Mouse (Mus musculus) brain, embryonic 14.5 days (tissue): Measurements from ENCODE around the gene Pisd. TPM values are rescaled to one million over a fixed set of nuclear protein-coding genes. Genes with fewer than 3 reads are reported as not detected.
"Not testable (repeated sequence)": the region's sequence is repeated elsewhere in the genome, so short reads cannot be mapped to it uniquely, and the experiment has no call there.

Source experiments
- DNase-seq: peaks from one replicate; pipeline ENCODE4 v3.0.0-alpha.2; 2011; ENCODE audit warnings: low read depth
- CTCF ChIP-seq: fragments of 200-500 bp; IDR thresholded peaks from 2 replicates; pipeline ENCODE4 v1.5.1; 2012; ENCODE audit warnings: inconsistent platforms, mild to moderate bottlenecking, moderate library complexity, borderline replicate concordance; ENCODE audit not compliant: insufficient read depth, insufficient read length; ENCODE audit errors: extremely low read depth
- POLR2A ChIP-seq: fragments of 200-500 bp; IDR thresholded peaks from 2 replicates; pipeline ENCODE4 v1.6.1; 2012; ENCODE audit warnings: mild to moderate bottlenecking, inconsistent platforms, borderline replicate concordance; ENCODE audit not compliant: poor library complexity, insufficient read depth, insufficient read length, severe bottlenecking; ENCODE audit errors: extremely low read depth
- polyA plus RNA-seq: library from polyadenylated mRNA; depleted of rRNA; stranded (reverse); fragments of >200 nt; gene quantifications from 2 replicates; pipeline ENCODE4 v1.2.3, GENCODE M21; 2012

The Pisd gene
- polyA plus RNA-seq, 1 experiment, result 75.0 TPM

GRCm38 (mm10) chr5:32740138-32740537 is 45.3 kb downstream of the Pisd start:
- no peak for DNase-seq
- TF ChIP-seq CTCF (no peak), POLR2A (no peak)

- not testable (repeated sequence) for DNase-seq
Observed at GRCm38 (mm10) chr5:32736770-32737169, 48.7 kb downstream of the Pisd start.

GRCm38 (mm10) chr5:32735779-32736178 is 49.7 kb downstream of the Pisd start:
- no peak for DNase-seq
- TF ChIP-seq POLR2A (no peak), CTCF (no peak)

GRCm38 (mm10) chr5:32733892-32734291 is 51.6 kb downstream of the Pisd start:
- DNase-seq, result not testable (repeated sequence)

GRCm38 (mm10) chr5:32728851-32729250 is 56.6 kb downstream of the Pisd start:
- TF ChIP-seq POLR2A, result no peak
- no peak for TF ChIP-seq CTCF
- DNase-seq, result no peak

- DNase-seq, result no peak
- TF ChIP-seq CTCF (no peak), POLR2A (no peak)
Observed at GRCm38 (mm10) chr5:32728300-32728699, 57.1 kb downstream of the Pisd start.

- DNase-seq, result not testable (repeated sequence)
Observed at GRCm38 (mm10) chr5:32725397-32725796, 60.0 kb downstream of the Pisd start.

GRCm38 (mm10) chr5:32723981-32724380 is 61.5 kb downstream of the Pisd start:
- TF ChIP-seq CTCF (no peak), POLR2A (no peak)
- DNase-seq, result no peak

GRCm38 (mm10) chr5:32722711-32723110 is 62.7 kb downstream of the Pisd start:
- DNase-seq, result not testable (repeated sequence)

- DNase-seq, result no peak
- TF ChIP-seq POLR2A, result no peak
- no peak for TF ChIP-seq CTCF
Observed at GRCm38 (mm10) chr5:32722263-32722662, 63.2 kb downstream of the Pisd start.

- DNase-seq, result no peak
- TF ChIP-seq CTCF (no peak), POLR2A (no peak)
Observed at GRCm38 (mm10) chr5:32721316-32721715, 64.1 kb downstream of the Pisd start.

GRCm38 (mm10) chr5:32720416-32720815 is 65.0 kb downstream of the Pisd start:
- no peak for DNase-seq
- no peak for TF ChIP-seq POLR2A
- no peak for TF ChIP-seq CTCF

- DNase-seq, result no peak
Observed at GRCm38 (mm10) chr5:32718916-32719315, 66.5 kb downstream of the Pisd start.

GRCm38 (mm10) chr5:32717726-32718125 is 67.7 kb downstream of the Pisd start:
- no peak for DNase-seq
- no peak for TF ChIP-seq POLR2A
- TF ChIP-seq CTCF, result no peak

More at GRCm38 (mm10) chr5:32718916-32719315, 66.5 kb downstream of the Pisd start:
- TF ChIP-seq POLR2A, result no peak

GRCm38 (mm10) chr5:32713703-32714467 is 71.6 kb downstream of the Pisd start:
- DNase-seq, result peak; percentile 100
- TF ChIP-seq POLR2A, result peak; percentile 32; the same call in 1 of the 2 replicates
- peak; percentile 89 for TF ChIP-seq CTCF
